9 mouse cellular contexts compared by ENCODE assay signal in genomic region chr19:7067344-7068050, GRCm38 (mm10). TPM values are rescaled to one million over a fixed set of nuclear protein-coding genes. Genes with fewer than 3 reads are reported as not detected.
DNase-seq lines count a peak whose midpoint lies in the region; ATAC-seq and TF ChIP-seq lines count a peak whose summit lies in the region.
"Had no signal": no experiment of that assay in that cellular context is flagged by ENCODE, and none has a peak within 500 bp of the region (broad histone marks: within the 10 kb centered on the region; RNA-seq: fewer than 3 reads in every experiment).

No protein-coding gene starts in this region.

- no peaks in the 10 kb centered on the region for H3K36me3 ChIP-seq in heart, embryonic 10.5 days
- no peaks in the 10 kb centered on the region for H3K36me3 ChIP-seq in limb, embryonic 12.5 days
- no peaks in the 10 kb centered on the region for H3K36me3 ChIP-seq in midbrain, postnatal 0 days (ENCODE audit: insufficient read depth, low read length)
- H3K36me3 ChIP-seq: limb, embryonic 15.5 days had no signal

- 0 out of 2 replicates have a peak overlapping the region, but pooled peaks have one; percentile 38 for H3K4me2 ChIP-seq in limb, embryonic 12.5 days
- H3K4me2 ChIP-seq in midbrain, postnatal 0 days (ENCODE audit: low read depth, low read length, poor library complexity, severe bottlenecking): no peak overlapping the region

- TF ChIP-seq CTCF in midbrain, postnatal 0 days (IDR thresholded peaks at IDR 0.05): no peak

- DNase-seq in heart, adult 11 months: peak; percentile 91
- DNase-seq in heart, embryonic 10.5 days (ENCODE audit: low spot score): no peak
- no peak for DNase-seq in midbrain, postnatal 0 days (ENCODE audit: low spot score)
- DNase-seq in adipocyte (ENCODE audit: low spot score): no peak
- no peak for DNase-seq in left cerebral cortex, adult 8-10 months (ENCODE audit: low spot score in 2 of 2)
- no peak for DNase-seq in right cerebral cortex, adult 2 months (ENCODE audit: low spot score in 2 of 2)

- peaks cover 65% of the 10 kb centered on the region for H3K27me3 ChIP-seq in heart, embryonic 10.5 days (ENCODE audit: insufficient read depth, poor library complexity, severe bottlenecking)
- peaks cover 57% of the 10 kb centered on the region for H3K27me3 ChIP-seq in limb, embryonic 12.5 days
- H3K27me3 ChIP-seq in midbrain, postnatal 0 days (ENCODE audit: insufficient read depth, low read length): 0 out of 2 replicates have a peak, but pooled peaks cover 5% of the 10 kb centered on the region

- no peaks in the 10 kb centered on the region for H3K9me3 ChIP-seq in heart, embryonic 10.5 days
- no peaks in the 10 kb centered on the region for H3K9me3 ChIP-seq in limb, embryonic 12.5 days
- no peaks in the 10 kb centered on the region for H3K9me3 ChIP-seq in midbrain, postnatal 0 days (ENCODE audit: low read length)
- H3K9me3 ChIP-seq: limb, embryonic 15.5 days had no signal

- H3K27ac ChIP-seq in heart, embryonic 10.5 days: no peak overlapping the region
- no peak overlapping the region for H3K27ac ChIP-seq in limb, embryonic 12.5 days
- no peak overlapping the region for H3K27ac ChIP-seq in midbrain, postnatal 0 days (ENCODE audit: low read depth, low read length)

- peaks cover 60% of the 10 kb centered on the region for H3K4me1 ChIP-seq in heart, embryonic 10.5 days
- peaks cover 58% of the 10 kb centered on the region for H3K4me1 ChIP-seq in limb, embryonic 12.5 days (replicated peaks)
- peaks cover 10% of the 10 kb centered on the region; the same call in 1 of the 2 replicates for H3K4me1 ChIP-seq in midbrain, postnatal 0 days (ENCODE audit: insufficient read depth, low read length)

- H3K4me3 ChIP-seq in heart, embryonic 10.5 days: no peak overlapping the region
- H3K4me3 ChIP-seq in limb, embryonic 12.5 days (replicated peaks): no peak overlapping the region
- no peak overlapping the region for H3K4me3 ChIP-seq in midbrain, postnatal 0 days (ENCODE audit: low read depth, low read length)
- H3K4me3 ChIP-seq: limb, embryonic 15.5 days had no signal

- H3K9ac ChIP-seq in limb, embryonic 12.5 days (replicated peaks): no peak overlapping the region; the same call in 1 of the 2 replicates
- no peak overlapping the region for H3K9ac ChIP-seq in midbrain, postnatal 0 days (replicated peaks; ENCODE audit: low read length, poor library complexity, severe bottlenecking)
- H3K9ac ChIP-seq: limb, embryonic 15.5 days had no signal

- ATAC-seq in erythroblast, adult 5-6 weeks (replicated peaks; ENCODE audit: low FRiP score, poor library complexity, severe bottlenecking): peak; percentile 28; the same call in 1 of the 2 replicates
- no peak for ATAC-seq in limb, embryonic 12.5 days (ENCODE audit: insufficient number of reproducible peaks, insufficient read depth, low FRiP score, low TSS enrichment, low read depth)
- ATAC-seq in midbrain, postnatal 0 days (ENCODE audit: low FRiP score): 0 out of 2 replicates have a peak, but pooled peaks have one; percentile 1

- WGBS in heart, embryonic 10.5 days: 37% methylated on average over 20 of the region's 20 CpGs
- WGBS in limb, embryonic 12.5 days: 35% methylated on average over 20 of the region's 20 CpGs
- WGBS in midbrain, postnatal 0 days: 52% methylated on average over 20 of the region's 20 CpGs

RNA-seq across cellular contexts. Expression of gene Macrod1, which starts 10.9 kb away (rescaled TPM):
- 8.0 and 12.4 TPM in 2 replicates for polyA plus RNA-seq in heart, embryonic 10.5 days (2016; fragmentation: Nextera tagmentation; extraction: Ambion mirVana)
- 0.77 and 4.2 TPM in 2 replicates for total RNA-seq in erythroblast, adult 5-6 weeks (2015; ENCODE audit: low replicate concordance)
- total RNA-seq in erythroblast, adult 5-6 weeks (2017; ENCODE audit: low replicate concordance): 0.94 TPM in 1 of 2 replicates, not detected in the other
- 12.3 and 13.2 TPM in 2 replicates for polyA plus RNA-seq in limb, embryonic 12.5 days (2016; fragmentation: Nextera tagmentation; extraction: Ambion mirVana)
- 1.4 and 5.1 TPM in 2 replicates for total RNA-seq in midbrain, postnatal 0 days (2014; rRNA removed)
- polyA plus RNA-seq in midbrain, postnatal 0 days (2015; fragmentation: Nextera tagmentation; extraction: Ambion mirVana): 5.9 and 6.2 TPM in 2 replicates
- 10 to 100 TPM; 16.7 to 19.7 (median 18.0) TPM for total RNA-seq in left cerebral cortex, adult 8-10 months (2022)

RNA-seq across cellular contexts. Expression of gene Stip1, which starts 27.7 kb away (rescaled TPM):
- polyA plus RNA-seq in heart, embryonic 10.5 days (2016; fragmentation: Nextera tagmentation; extraction: Ambion mirVana): 320 and 388 TPM in 2 replicates
- total RNA-seq in erythroblast, adult 5-6 weeks (2015; ENCODE audit: low replicate concordance): 39.1 and 40.2 TPM in 2 replicates
- 33.4 and 44.3 TPM in 2 replicates for total RNA-seq in erythroblast, adult 5-6 weeks (2017; ENCODE audit: low replicate concordance)
- 292 and 312 TPM in 2 replicates for polyA plus RNA-seq in limb, embryonic 12.5 days (2016; fragmentation: Nextera tagmentation; extraction: Ambion mirVana)
- total RNA-seq in midbrain, postnatal 0 days (2014; rRNA removed): 97.0 and 101 TPM in 2 replicates
- polyA plus RNA-seq in midbrain, postnatal 0 days (2015; fragmentation: Nextera tagmentation; extraction: Ambion mirVana): 142 and 147 TPM in 2 replicates
- total RNA-seq in left cerebral cortex, adult 8-10 months (2022): 100 to 1,000 TPM; 160 to 199 (median 183) TPM

RNA-seq across cellular contexts. Expression of gene Flrt1, which starts 38.0 kb away (rescaled TPM):
- 0.53 and 1.0 TPM in 2 replicates for polyA plus RNA-seq in heart, embryonic 10.5 days (2016; fragmentation: Nextera tagmentation; extraction: Ambion mirVana)
- not detected in 2 replicates for total RNA-seq in erythroblast, adult 5-6 weeks (2015; ENCODE audit: low replicate concordance)
- total RNA-seq in erythroblast, adult 5-6 weeks (2017; ENCODE audit: low replicate concordance): not detected in 2 replicates
- polyA plus RNA-seq in limb, embryonic 12.5 days (2016; fragmentation: Nextera tagmentation; extraction: Ambion mirVana): 3.5 and 4.4 TPM in 2 replicates
- 9.9 and 11.4 TPM in 2 replicates for total RNA-seq in midbrain, postnatal 0 days (2014; rRNA removed)
- polyA plus RNA-seq in midbrain, postnatal 0 days (2015; fragmentation: Nextera tagmentation; extraction: Ambion mirVana): 9.8 and 11.9 TPM in 2 replicates
- total RNA-seq in left cerebral cortex, adult 8-10 months (2022): 10 to 100 TPM; 35.6 to 42.2 (median 39.1) TPM

RNA-seq across cellular contexts. Expression of gene Fermt3, which starts 48.2 kb away (rescaled TPM):
- polyA plus RNA-seq in heart, embryonic 10.5 days (2016; fragmentation: Nextera tagmentation; extraction: Ambion mirVana): 10.6 and 22.7 TPM in 2 replicates
- 20.8 and 28.6 TPM in 2 replicates for total RNA-seq in erythroblast, adult 5-6 weeks (2015; ENCODE audit: low replicate concordance)
- total RNA-seq in erythroblast, adult 5-6 weeks (2017; ENCODE audit: low replicate concordance): 49.0 and 56.3 TPM in 2 replicates
- polyA plus RNA-seq in limb, embryonic 12.5 days (2016; fragmentation: Nextera tagmentation; extraction: Ambion mirVana): 7.1 and 7.8 TPM in 2 replicates
- total RNA-seq in midbrain, postnatal 0 days (2014; rRNA removed): 5.6 and 6.2 TPM in 2 replicates
- polyA plus RNA-seq in midbrain, postnatal 0 days (2015; fragmentation: Nextera tagmentation; extraction: Ambion mirVana): 3.0 and 3.4 TPM in 2 replicates
- total RNA-seq in left cerebral cortex, adult 8-10 months (2022): 10 to 100 TPM in 1 of 4 experiments, 1 to 10 TPM in 3; 4.1 to 11.5 (median 7.1) TPM

Comparison
In these comparisons a context has a peak if more than half of its experiments do, and no peak if none do; other contexts are left out.
1. RNA of gene Flrt1, which starts 38.0 kb away (total RNA-seq): 35.6 to 42.2 TPM in left cerebral cortex, adult 8-10 months and 9.9 to 11.4 TPM in midbrain, postnatal 0 days; not detected in erythroblast, adult 5-6 weeks; every median in the first group is over 10 times any median in the second.